Mouse (Mus musculus) stomach, embryonic 16.5 days (tissue): ENCODE measurements around the gene Fam227b. TPM values are rescaled to one million over a fixed set of nuclear protein-coding genes. Genes with fewer than 3 reads are reported as not detected.

ENCODE experiments used
- ATAC-seq: fragments of 200-750 bp; cut with Nextera tagmentation; 2 replicates; pipeline ENCODE4 v1.8.0; 2017; ENCODE audit warnings: moderate number of reproducible peaks, moderate TSS enrichment; ENCODE audit not compliant: insufficient read depth, low FRiP score
- H3K27ac ChIP-seq: fragments of 300-500 bp; sonication (generic); 2 replicates; pipeline ENCODE4 v1.5.1; 2014; ENCODE audit warnings: low read length
- H3K27me3 ChIP-seq: fragments of 300-500 bp; sonication (generic); 2 replicates; pipeline ENCODE4 v1.6.1; 2014; ENCODE audit warnings: low read length, control low read depth, mixed read lengths; ENCODE audit not compliant: control insufficient read depth, insufficient read depth
- H3K36me3 ChIP-seq: fragments of 300-500 bp; sonication (generic); 2 replicates; pipeline ENCODE4 v1.6.1; 2014; ENCODE audit warnings: low read length; ENCODE audit not compliant: control insufficient read depth, insufficient read depth
- H3K4me1 ChIP-seq: fragments of 300-500 bp; sonication (generic); 2 replicates; pipeline ENCODE4 v1.6.1; 2014; ENCODE audit warnings: low read length, control low read depth, mixed read lengths; ENCODE audit not compliant: control insufficient read depth, insufficient read depth
- H3K4me2 ChIP-seq: fragments of 300-500 bp; sonication (generic); 2 replicates; pipeline ENCODE4 v1.6.1; 2014; ENCODE audit warnings: low read depth, low read length, mixed read lengths
- H3K4me3 ChIP-seq: fragments of 300-500 bp; sonication (generic); replicated peaks from 2 replicates; pipeline ENCODE4 v1.5.1; 2014; ENCODE audit warnings: mild to moderate bottlenecking, low read length
- H3K9ac ChIP-seq: fragments of 300-500 bp; sonication (generic); 2 replicates; pipeline ENCODE4 v1.6.1; 2014; ENCODE audit warnings: low read length
- H3K9me3 ChIP-seq: fragments of 300-500 bp; sonication (generic); replicated peaks from 2 replicates; pipeline ENCODE4 v1.6.1; 2016; ENCODE audit warnings: low read length, control low read depth; ENCODE audit not compliant: control insufficient read depth
- WGBS: fragments of 180-500 bp; shearing (Covaris S2); extraction: QIAGEN DNeasy Blood & Tissue Kit; methylation state at CpG from one replicate; pipeline ENCODE4 v1.1.7; 2014; 5-methylcytosine and 5-hydroxymethylcytosine counted together
- polyA plus RNA-seq: library from polyadenylated mRNA; unstranded; fragments of >200 nt; fragmentation: Nextera tagmentation; extraction: Ambion mirVana; gene quantifications from 2 replicates; pipeline ENCODE4 v1.2.1, GENCODE M21; 2015

Gene Fam227b
- polyA plus RNA-seq, 1 experiment from 2014 or later: not detected

DNA sequence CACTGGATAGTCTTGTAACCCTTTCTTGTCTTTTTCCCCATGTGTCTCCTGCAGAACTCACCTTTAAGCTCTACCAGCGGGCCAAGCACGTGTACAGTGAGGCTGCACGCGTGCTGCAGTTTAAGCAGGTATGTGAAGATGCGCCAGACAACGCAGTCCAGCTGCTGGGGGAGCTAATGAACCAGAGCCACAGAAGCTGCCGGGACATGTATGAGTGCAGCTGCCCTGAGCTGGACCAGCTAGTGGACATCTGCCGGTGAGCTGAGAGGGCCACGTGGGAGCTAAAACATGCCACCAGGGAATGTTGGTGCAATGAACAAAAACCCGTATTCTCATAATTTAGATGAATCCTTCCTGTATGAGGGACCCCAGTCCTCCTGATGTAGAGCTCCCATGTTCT lies 176.6 kb downstream of the Fam227b start:
- Histone ChIP-seq H3K36me3 (no peaks in the 10 kb centered on the region), H3K27ac (no peak overlapping the region), H3K27me3 (no peaks in the 10 kb centered on the region), H3K9me3 (no peaks in the 10 kb centered on the region), H3K4me2 (no peak overlapping the region), H3K4me1 (peaks cover 7% of the 10 kb centered on the region), H3K4me3 (no peak overlapping the region), H3K9ac (no peak overlapping the region)
- ATAC-seq: no peak
- WGBS: 91% methylated on average over 10 of the region's 10 CpGs

DNA sequence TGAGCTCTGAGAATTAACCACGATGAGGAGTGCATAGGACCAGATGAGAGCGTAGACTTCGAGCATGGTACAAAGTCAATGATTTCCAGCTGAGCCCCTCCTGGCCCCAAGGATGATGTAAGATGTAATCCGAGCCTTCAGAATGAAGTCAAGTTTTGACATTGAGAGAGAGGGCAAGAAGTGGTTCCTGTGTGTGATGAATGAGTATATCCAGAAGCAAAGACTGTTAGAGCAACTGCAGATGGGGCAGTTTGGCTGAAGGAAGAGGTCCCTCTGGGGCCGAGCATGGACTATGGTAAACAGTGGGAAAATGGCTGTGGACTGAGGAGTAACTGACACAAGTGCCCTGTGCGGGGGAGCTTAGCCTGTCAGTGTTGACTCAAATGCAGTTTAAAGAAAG lies 178.6 kb downstream of the Fam227b start:
- Histone ChIP-seq H3K9me3 (no peaks in the 10 kb centered on the region), H3K4me3 (no peak overlapping the region), H3K27me3 (no peaks in the 10 kb centered on the region), H3K4me1 (peaks cover 7% of the 10 kb centered on the region), H3K27ac (no peak overlapping the region), H3K9ac (no peak overlapping the region), H3K36me3 (no peaks in the 10 kb centered on the region), H3K4me2 (no peak overlapping the region)
- peak; percentile 60 for ATAC-seq
- 24% methylated on average over 6 of the region's 6 CpGs for WGBS

DNA sequence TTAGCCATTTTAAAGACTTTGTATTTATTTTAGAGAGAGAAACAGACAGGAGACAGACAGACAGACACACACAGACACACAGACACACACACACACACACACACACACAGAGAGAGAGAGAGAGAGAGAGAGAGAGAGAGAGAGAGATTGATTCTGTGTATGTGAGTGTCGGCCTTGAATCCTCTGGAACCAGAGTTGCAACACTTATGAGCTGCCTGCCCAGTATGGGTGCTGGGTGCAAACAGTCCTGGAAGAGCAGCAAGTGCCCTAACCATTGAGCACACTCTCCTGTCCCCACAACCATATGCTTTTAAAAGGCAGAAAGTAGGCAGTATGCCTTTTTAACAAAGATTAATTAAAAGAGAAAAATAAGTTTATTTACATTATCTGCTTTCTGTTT lies 183.0 kb downstream of the Fam227b start:
- 79% methylated on average over 1 of the region's 1 CpGs for WGBS
- Histone ChIP-seq H3K9ac (no peak overlapping the region), H3K27me3 (no peaks in the 10 kb centered on the region), H3K4me1 (peaks cover 4% of the 10 kb centered on the region; the same call in 1 of the 2 replicates), H3K4me3 (no peak overlapping the region), H3K36me3 (no peaks in the 10 kb centered on the region), H3K4me2 (no peak overlapping the region), H3K27ac (no peak overlapping the region), H3K9me3 (no peaks in the 10 kb centered on the region)
- ATAC-seq: no peak

DNA sequence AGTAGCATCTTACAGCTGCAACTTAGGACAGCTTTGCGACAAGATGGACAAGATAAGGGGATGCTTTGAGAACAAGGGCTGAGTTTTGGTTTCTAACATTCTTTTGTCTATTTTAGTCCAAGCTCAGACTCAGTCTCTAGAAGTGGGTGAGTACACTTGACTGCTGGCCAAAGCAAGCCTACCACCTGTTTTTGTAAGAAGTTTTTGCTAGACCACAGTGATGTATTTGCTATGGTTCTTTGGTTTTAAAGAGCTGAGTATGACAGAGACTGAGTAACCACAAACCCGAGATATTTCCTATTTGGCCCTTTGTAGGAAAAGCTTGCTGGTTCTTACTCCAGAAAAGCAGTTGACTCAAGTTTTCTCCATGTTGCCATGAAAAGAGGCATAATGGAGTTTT lies 203.6 kb downstream of the Fam227b start:
- H3K27ac ChIP-seq: no peak overlapping the region
- whole genome bisulfite sequencing: 89% methylated on average over 2 of the region's 2 CpGs
- no peaks in the 10 kb centered on the region for H3K27me3 ChIP-seq
- no peaks in the 10 kb centered on the region for H3K9me3 ChIP-seq
- H3K4me1 ChIP-seq: no peaks in the 10 kb centered on the region
- no peak for ATAC-seq
- peaks cover 8% of the 10 kb centered on the region; the same call in 1 of the 2 replicates for H3K36me3 ChIP-seq
- no peak overlapping the region for H3K4me3 ChIP-seq
- no peak overlapping the region for H3K4me2 ChIP-seq
- H3K9ac ChIP-seq: no peak overlapping the region

DNA sequence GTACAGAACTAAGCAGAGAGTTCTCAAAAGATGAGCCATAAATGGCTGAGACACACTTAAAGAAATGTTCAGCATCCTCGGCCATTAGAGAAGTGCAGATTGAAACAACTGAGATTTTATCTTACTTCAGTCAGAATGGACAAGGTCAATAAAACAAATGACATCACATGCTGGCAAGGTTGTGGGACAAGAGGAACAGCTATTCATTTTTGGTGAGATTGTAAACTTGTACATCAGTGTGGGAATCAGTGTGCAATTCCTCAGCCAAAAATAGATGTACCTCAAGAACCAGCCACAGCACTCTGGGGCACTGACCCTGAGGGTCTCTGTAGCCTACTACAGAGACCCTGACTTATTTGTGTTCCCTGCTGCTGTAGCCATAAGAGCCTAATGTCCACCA lies 208.5 kb downstream of the Fam227b start:
- H3K27ac ChIP-seq: no peak overlapping the region
- H3K4me1 ChIP-seq: no peaks in the 10 kb centered on the region
- H3K36me3 ChIP-seq: 0 out of 2 replicates have a peak, but pooled peaks cover 4% of the 10 kb centered on the region
- no peaks in the 10 kb centered on the region for H3K27me3 ChIP-seq
- ATAC-seq: no peak
- WGBS: 66% methylated on average over 1 of the region's 1 CpGs
- no peak overlapping the region for H3K4me3 ChIP-seq
- no peaks in the 10 kb centered on the region for H3K9me3 ChIP-seq
- H3K4me2 ChIP-seq: no peak overlapping the region
- H3K9ac ChIP-seq: no peak overlapping the region

DNA sequence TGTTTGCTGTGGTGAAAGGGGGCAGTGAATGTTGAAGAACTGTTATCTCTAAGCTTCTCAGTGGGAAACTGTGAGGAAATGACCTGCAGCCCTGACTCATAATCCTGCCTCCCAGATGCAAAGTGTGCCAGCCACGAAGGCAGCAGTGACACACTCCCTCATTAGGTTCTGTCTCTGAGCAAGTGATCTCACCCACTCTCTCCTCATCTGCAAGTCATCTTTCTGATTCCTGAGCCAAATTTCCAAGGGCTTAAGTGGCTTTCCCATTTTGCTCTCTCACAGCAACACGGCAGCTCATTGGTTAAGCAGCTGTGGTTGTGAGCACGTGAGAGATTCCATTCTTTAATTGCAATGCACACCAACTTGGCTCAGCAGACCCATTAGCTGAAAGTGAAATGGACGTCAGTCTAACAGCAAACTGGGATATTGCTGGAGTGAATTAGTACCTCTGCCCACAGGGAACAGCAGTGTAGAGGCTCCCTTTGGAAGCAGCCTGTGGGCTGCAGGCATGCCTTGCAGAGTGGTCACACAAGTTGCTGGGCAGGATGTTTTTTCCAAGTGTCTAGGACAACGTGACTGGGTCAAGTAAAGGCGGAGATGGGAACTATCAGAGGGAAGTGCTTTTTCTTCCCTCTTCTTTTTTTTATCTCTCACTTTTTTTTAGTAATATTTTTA lies 210.6 kb downstream of the Fam227b start:
- Histone ChIP-seq H3K27me3 (no peaks in the 10 kb centered on the region), H3K4me2 (no peak overlapping the region), H3K27ac (no peak overlapping the region), H3K36me3 (0 out of 2 replicates have a peak, but pooled peaks cover 4% of the 10 kb centered on the region), H3K4me3 (no peak overlapping the region), H3K9me3 (no peaks in the 10 kb centered on the region), H3K4me1 (no peaks in the 10 kb centered on the region), H3K9ac (no peak overlapping the region)
- 67% methylated on average over 6 of the region's 6 CpGs for WGBS
- no peak for ATAC-seq

DNA sequence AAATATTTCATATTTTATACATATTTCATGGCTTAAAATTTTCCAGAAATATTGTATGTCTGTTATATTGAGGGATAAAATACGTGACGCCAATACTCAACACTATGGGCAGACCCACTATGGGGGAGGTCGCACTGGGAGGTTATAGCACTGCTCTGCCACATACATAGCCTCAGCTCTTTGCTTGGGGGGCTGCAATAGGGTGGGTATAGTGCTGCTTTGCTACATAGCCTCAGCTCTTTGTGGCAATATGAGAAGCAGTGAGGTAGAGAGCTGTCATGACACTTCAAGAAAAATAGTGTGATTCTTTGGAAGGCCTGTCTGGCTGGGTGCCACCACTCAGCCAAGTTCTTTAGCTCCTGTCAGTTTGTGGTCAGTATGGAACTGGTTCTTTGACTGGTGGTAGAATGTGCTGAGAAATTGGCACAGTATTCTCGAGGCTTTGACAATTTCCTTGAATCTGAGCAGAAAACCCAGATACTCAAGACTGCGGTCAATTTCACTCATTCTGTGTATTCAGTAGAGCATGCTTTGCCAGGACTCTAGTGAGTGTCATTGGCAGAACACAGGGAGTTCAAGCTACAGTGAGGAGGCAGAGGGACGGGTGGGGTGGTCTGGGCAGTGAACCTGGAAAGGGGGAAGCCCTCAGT lies 212.7 kb downstream of the Fam227b start:
- Histone ChIP-seq H3K9ac (no peak overlapping the region), H3K27me3 (no peaks in the 10 kb centered on the region), H3K36me3 (0 out of 2 replicates have a peak, but pooled peaks cover 4% of the 10 kb centered on the region), H3K4me2 (no peak overlapping the region), H3K27ac (no peak overlapping the region), H3K9me3 (no peaks in the 10 kb centered on the region), H3K4me3 (no peak overlapping the region), H3K4me1 (no peaks in the 10 kb centered on the region)
- WGBS: 87% methylated on average over 6 of the region's 6 CpGs
- no peak for ATAC-seq

DNA sequence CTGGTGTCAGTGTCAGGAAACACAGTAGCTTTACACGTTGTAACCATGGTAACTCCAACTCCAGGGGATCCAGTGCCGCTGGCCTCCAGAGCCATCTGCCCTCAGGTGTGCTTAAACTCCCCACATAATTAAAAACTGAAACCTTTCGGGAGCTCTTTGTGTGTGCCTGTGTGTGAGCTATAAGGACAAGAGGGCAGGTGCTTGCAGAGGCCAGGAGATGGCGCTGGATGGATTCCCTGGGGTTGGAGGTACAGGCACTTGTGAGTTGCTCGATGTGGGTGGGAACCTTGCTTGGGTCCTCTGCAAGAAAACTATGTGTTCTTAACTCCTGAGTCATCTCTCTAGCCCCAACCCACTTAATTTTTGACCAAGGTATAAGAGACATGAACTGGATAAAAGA lies 215.4 kb downstream of the Fam227b start:
- Histone ChIP-seq H3K4me1 (no peaks in the 10 kb centered on the region), H3K27me3 (no peaks in the 10 kb centered on the region), H3K4me3 (no peak overlapping the region), H3K36me3 (0 out of 2 replicates have a peak, but pooled peaks cover 4% of the 10 kb centered on the region), H3K27ac (no peak overlapping the region), H3K9me3 (no peaks in the 10 kb centered on the region), H3K4me2 (no peak overlapping the region), H3K9ac (no peak overlapping the region)
- no peak for ATAC-seq
- 66% methylated on average over 5 of the region's 5 CpGs for WGBS

DNA sequence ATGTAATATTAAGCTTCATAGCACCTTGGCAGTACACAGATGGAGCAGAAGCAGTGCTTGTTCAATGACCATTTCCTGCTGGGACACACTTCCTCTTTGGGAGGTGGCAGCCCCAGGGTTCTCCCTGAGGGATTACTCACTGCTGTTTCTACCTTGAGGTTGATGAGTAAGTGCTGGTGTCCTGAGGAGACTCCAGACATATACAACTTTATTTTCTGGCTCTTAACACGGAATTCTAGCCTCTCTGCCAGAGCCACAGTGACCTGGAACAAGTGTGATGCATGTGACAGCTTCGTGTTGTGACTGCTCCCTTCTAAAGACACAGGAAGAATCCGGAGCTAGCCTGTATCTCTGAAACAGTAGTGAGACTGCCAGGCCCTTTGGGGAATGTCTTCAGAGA lies 217.8 kb downstream of the Fam227b start:
- 73% methylated on average over 3 of the region's 3 CpGs for WGBS
- H3K27me3 ChIP-seq: no peaks in the 10 kb centered on the region
- H3K4me3 ChIP-seq: no peak overlapping the region
- ATAC-seq: no peak
- H3K9ac ChIP-seq: no peak overlapping the region
- H3K4me2 ChIP-seq: no peak overlapping the region
- no peaks in the 10 kb centered on the region for H3K9me3 ChIP-seq
- H3K36me3 ChIP-seq: 0 out of 2 replicates have a peak, but pooled peaks cover 4% of the 10 kb centered on the region
- no peaks in the 10 kb centered on the region for H3K4me1 ChIP-seq
- H3K27ac ChIP-seq: no peak overlapping the region
